Mouse (Mus musculus): ENCODE data around the gene Madd.

Gene Madd

DNA sequence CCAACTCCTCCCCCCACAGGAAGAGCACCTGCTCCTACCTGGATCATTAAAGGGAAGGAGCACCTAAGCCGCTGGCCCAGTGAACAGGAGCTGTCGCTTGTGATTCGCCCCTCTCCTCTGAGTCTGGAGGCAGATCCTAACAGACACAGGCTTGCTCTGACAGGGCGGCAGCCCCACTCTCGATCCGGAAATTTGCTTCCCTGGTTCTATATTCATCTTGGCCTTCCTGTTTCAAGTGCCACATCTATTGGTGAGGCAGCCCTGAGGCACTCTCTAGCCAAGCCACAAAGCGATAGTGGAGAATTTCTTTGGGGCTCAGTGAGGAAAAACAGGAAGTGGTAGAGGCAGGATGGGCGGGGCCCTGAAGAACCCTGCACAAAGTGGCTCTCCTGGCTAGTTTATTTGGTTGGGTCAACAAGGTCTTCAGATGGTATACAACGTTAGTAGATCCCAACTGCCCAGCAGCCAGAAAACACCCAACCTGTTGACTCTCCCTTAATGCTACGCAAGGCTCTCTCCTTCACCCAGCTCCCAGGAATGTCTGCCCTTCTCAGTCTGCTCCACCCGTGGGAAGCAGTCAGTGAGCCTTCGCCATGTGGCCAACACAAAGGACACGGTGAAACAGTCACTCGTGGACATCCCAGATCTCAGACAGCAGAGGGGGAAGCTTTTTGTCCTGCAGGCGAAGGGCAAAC is at the start of gene Madd:
Gene Madd (minus strand): TSS at position 127 of the 695 bp plus-strand sequence.
- no peak for DNase-seq (ENCODE audit: low read depth)

DNA sequence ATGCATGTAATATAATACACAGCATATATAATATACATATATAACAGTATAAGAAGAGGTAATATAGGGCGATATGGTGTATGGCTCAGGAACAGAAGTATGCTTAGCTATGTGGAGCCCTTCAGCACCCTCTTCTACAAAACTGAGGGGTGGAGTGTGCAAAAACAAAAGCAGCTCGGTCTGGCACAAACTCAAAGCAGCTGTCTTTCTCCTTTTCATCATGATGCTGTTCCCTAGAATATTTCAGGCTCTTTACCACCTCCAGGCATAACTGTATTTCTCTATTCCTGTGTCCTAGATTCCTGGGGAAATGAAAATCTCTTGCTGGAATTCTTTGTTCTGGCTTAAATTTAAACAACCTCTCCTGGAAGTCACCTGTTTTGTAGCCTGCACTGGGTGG is 46.1 kb upstream of the Madd start:
- DNase-seq (ENCODE audit: low read depth): no peak

- no peak for DNase-seq (ENCODE audit: low read depth)
These were observed 40.0 kb upstream of the Madd start for GRCm38 (mm10) chr2:91223614-91224013.

DNA sequence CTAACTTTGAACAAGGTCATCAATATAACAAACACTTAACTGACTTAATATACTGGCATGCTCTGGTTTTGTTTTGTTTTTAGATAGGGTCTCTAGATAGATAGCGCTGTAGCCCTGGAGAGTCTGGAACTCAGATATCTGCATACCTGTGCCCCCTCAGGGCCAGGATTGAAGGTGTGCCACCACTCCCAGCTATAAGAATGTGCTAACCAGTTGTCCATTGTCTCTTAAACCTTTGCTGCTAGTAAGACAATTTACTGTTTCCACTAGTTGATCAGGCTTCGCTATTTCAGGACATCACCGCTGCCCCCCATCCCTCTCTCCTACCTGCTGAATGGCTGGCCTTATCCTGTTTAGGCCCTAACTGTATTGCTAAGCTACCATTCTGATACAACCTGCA is 36.9 kb upstream of the Madd start:
- no peak for DNase-seq (ENCODE audit: low read depth)

- DNase-seq (ENCODE audit: low read depth): no peak
These were observed 33.4 kb upstream of the Madd start for GRCm38 (mm10) chr2:91217032-91217431.

- no peak for DNase-seq (ENCODE audit: low read depth)
These were observed 29.7 kb upstream of the Madd start for GRCm38 (mm10) chr2:91213311-91213710.

GRCm38 (mm10) chr2:91206254-91206775 is 22.7 kb upstream of the Madd start:
- DNase-seq (ENCODE audit: low read depth): no peak

GRCm38 (mm10) chr2:91202972-91203656 is 19.5 kb upstream of the Madd start:
- no peak for DNase-seq (ENCODE audit: low read depth)

- DNase-seq (ENCODE audit: low read depth): peak; percentile 92
These were observed 18.8 kb upstream of the Madd start, which contains the start of the genes Nr1h3 and Acp2 for GRCm38 (mm10) chr2:91202222-91202971. Gene Nr1h3, minus strand, starts transcription at chr2:91202834. Gene Acp2, plus strand, starts transcription at chr2:91202885.

- no peak for DNase-seq (ENCODE audit: low read depth)
These were observed 15.3 kb upstream of the Madd start for GRCm38 (mm10) chr2:91198888-91199287.

DNA sequence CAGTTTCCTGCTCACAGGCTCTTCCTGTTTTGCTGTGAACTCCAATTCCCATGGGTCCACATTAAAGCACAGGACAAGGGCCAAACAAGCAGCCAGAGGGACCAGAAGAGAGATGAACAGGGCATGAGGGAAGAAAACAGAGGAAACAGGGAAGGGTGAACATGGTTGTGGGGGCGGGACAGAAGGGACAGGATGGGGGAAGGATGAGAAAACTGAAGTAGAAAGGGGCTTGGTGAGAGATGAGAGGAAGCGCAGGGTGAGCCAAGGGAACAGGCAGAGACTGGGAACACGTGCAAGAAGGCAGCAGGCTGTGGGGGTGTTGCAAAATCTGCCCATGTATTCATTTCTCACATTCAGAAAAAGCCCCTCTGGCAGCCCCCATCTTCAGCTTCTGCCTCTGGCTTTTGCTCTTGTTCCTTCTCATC is 13.0 kb upstream of the Madd start:
- DNase-seq (ENCODE audit: low read depth): no peak

GRCm38 (mm10) chr2:91194624-91195332 is 11.1 kb upstream of the Madd start:
- no peak for DNase-seq (ENCODE audit: low read depth)

DNA sequence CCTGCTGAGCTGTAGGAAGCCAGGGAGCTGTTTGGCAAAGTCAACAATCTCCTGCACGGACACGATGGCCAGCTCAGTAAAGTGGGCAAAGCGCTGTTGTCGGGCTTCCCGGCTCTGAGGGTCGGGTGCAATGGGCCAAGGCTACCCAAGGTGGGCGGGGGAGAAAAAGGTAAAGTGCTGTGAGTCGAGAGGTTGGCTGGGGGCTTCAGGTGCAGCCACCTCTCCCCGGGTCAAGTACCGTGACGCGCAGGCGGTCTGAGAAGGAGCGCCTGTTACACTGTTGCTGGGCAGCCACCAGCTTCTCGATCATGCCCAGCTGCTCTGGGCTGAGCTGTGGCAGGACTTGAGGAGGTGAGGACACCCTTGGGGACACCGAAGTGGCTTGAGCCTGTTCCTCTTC is 6.9 kb upstream of the Madd start:
- DNase-seq (ENCODE audit: low read depth): no peak

DNA sequence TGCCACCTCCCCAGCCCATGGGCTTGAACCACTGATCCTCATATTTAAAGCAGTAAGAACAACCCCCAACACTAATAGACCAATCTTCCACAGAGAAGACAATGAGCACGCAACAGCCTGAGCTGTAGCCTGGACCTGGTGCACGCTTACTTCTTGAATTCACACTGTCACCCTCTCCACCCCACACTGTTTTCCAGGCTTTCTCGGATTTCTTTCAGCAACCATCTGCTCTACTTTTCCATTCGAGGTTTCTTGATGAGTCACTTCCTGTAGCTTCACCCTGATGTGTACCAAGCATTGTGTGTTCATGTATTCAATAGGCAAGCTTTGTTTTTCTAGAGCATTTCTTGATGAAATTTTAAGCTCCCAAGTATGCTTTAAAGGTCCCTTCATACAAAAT is 3.8 kb upstream of the Madd start:
- DNase-seq (ENCODE audit: low read depth): no peak

DNA sequence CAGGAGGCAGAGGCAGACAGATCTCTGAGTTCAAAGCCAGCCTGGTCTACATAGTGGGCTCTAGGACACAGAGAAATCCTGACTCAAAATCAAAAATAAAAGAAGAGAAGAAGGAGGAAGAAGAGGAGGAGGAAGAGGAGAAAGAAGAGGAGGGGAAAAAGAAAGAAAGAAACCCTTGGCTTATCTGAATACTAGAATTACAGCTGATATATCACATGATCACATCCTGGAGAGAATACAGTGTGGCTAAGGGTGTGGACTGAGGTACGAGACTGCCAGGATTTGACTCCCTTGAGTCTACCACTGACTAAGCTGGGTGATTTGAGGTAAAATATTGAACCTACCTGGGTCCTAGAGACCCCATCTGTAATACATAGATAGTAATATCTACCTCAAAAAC is 2.6 kb upstream of the Madd start:
- no peak for DNase-seq (ENCODE audit: low read depth)

DNA sequence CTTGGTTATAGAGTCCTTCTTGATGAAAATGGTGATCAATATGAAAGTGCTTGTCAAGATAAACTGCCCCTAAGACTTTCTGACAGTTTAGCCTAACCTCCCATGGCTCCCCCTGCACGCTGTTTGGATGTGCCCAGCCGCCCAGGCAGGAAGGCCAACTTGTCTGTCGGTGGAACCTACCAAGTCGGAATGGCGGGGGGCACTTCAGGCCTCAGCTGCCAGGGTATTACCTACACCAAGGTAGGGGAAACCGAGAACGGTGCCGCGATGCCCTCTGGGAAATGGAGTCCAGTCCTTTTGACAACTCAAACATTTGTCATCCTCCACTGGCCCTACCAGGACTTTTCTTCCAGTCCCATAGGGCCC is 506 bp downstream of the Madd start:
- peak; percentile 60 for DNase-seq (ENCODE audit: low read depth)

DNA sequence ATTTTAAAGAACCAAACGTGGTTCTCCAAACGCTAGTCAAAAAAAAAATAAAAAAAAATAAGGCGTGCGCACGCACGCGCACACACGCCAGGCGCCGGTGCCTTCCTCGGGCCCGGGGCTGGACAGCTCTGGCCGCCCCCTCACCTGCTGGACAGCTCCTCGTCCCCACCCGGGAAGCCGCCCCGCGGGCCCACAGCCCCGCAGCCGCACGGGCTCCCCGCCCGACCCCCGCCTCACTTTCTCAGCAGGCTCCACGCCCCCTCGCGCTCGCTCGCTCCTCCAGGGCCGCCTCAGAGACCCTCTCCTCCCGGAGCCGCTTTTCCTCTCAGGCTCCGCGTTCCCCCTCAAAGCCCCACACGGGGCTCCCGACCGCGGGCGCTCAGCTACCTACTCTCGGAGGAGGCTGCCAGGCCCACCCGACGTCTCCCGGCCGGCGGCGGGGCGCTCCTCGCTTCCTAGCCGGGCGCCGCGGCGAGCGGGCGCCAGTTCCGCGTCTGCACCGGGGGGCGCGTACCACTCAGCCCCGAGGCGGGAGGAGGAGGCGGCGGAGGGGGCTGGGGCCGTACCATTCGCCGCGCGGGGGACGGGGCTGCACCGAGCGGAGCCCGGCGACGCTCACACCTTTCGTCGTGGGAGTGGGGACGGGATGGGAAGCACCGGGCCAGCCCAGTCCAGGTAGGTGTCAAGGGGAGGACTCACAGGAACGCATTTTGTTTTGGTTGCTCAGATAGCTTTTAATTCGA is 1.1 kb downstream of the Madd start:
- no peak for DNase-seq (ENCODE audit: low read depth)

DNA sequence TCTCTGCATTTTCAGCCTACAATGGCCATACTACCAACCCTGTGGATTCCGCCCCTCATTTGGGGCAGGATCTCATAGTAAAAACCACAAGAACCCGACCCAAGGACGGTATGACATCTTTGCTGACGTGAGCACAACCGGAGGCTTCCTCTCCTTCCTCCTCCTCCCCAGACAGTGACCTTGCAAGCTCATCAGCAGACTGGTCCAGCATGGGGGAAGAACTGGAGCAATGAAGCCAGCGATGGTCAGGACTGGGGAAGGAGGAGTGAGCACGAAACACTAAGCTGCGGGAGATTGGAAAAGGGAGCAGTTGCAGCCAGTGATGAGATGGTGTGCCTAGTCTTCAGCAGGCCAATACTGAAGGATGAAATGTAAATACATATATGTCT is 1.6 kb downstream of the Madd start:
- no peak for DNase-seq (ENCODE audit: low read depth)

- DNase-seq (ENCODE audit: low read depth): no peak
These were observed 2.9 kb downstream of the Madd start for GRCm38 (mm10) chr2:91180706-91181105.

- no peak for DNase-seq (ENCODE audit: low read depth)
These were observed 3.8 kb downstream of the Madd start for GRCm38 (mm10) chr2:91179825-91180224.

GRCm38 (mm10) chr2:91176234-91176633 is 7.4 kb downstream of the Madd start:
- no peak for DNase-seq (ENCODE audit: low read depth)

All from fibroblast of lung, adult 2 months (primary cell).